Mouse (Mus musculus): Measurements from ENCODE around the gene Rassf3. TPM values are rescaled to one million over a fixed set of nuclear protein-coding genes. Genes with fewer than 3 reads are reported as not detected.

The Rassf3 gene
- total RNA-seq, 2 experiments from 2014 or later, result 7.6 to 10.4 TPM

- no peak for DNase-seq (ENCODE audit: extremely low spot score in 1 of 2, low spot score in 1 of 2)
Observed at GRCm38 (mm10) chr10:121374693-121375620, 101.2 kb downstream of the Rassf3 start.

- no peak for DNase-seq (ENCODE audit: extremely low spot score in 1 of 2, low spot score in 1 of 2)
Observed at GRCm38 (mm10) chr10:121374013-121374412, 102.1 kb downstream of the Rassf3 start.

- DNase-seq (ENCODE audit: extremely low spot score in 1 of 2, low spot score in 1 of 2), result no peak
Observed at GRCm38 (mm10) chr10:121370777-121371176, 105.4 kb downstream of the Rassf3 start.

- no peak for DNase-seq (ENCODE audit: extremely low spot score in 1 of 2, low spot score in 1 of 2)
Observed at GRCm38 (mm10) chr10:121368783-121369465, 107.2 kb downstream of the Rassf3 start.

- no peak for DNase-seq (ENCODE audit: extremely low spot score in 1 of 2, low spot score in 1 of 2)
Observed at GRCm38 (mm10) chr10:121367780-121368179, 108.4 kb downstream of the Rassf3 start.

DNA sequence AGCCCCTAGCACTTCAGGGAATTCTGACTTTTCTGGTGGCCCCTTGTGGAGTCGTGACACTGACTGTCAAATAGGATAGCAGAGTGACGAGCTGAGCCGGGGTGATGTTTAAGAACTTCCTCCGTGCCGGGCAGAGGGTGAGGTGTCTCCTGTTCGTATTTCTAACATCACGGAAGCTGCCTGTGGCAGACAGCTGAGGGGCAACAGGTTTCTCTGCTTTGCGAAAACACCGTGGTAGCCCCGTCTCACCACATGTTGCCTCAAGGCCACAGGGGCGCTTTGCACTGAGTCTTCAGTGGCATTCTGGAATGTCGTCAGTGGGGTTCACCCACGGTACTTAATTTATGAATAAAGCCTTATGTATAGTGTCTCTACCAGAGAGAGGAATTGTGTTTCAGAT lies 108.9 kb downstream of the Rassf3 start:
- DNase-seq (ENCODE audit: extremely low spot score in 1 of 2, low spot score in 1 of 2), result no peak

- DNase-seq (ENCODE audit: extremely low spot score in 1 of 2, low spot score in 1 of 2), result no peak
Observed at GRCm38 (mm10) chr10:121365781-121366272, 110.3 kb downstream of the Rassf3 start.

DNA sequence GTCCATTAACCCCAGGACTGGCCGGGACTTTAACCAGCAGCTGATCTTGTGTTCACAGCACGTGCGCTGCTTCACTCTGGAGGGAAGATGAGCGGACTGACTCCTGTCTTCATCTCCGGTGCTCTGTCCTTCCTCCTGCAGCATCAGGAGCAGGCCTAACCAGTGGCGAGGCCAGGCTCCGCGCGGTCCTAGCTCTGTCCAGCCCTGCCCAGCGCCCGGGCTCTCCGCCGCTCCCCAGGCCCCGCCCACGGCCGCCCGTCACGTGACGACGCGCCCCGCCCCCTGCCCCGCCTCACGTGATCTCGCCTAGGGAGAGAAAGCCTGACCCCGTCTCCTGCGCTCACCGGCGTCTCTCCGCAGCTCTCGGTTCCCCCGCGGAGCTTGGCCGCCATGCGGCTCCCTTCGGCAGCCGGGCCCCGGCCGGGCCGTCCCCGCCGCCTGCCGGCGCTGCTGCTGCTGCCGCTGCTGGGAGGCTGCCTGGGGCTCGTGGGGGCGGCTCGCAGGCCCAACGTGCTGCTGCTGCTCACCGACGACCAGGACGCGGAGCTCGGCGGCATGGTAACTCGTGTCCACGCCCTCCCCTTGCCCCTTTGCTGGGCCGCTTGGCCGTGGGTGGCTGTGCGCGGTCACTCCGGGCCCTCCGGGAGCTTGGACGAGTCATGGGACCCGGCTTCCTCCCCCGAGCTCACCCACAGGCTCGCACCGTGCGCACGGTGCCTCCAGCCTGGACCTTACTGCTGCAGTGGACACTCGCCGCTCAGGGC lies 111.2 kb downstream of the Rassf3 start, which contains the start of gene Gns:
Gene Gns (plus strand): TSS at position 290 of the 764 bp plus-strand sequence.
- peak; percentile 80 to 83 for DNase-seq (ENCODE audit: extremely low spot score in 1 of 2, low spot score in 1 of 2)

- DNase-seq (ENCODE audit: extremely low spot score in 1 of 2, low spot score in 1 of 2), result no peak
Observed at GRCm38 (mm10) chr10:121364306-121364705, 111.8 kb downstream of the Rassf3 start.

DNA sequence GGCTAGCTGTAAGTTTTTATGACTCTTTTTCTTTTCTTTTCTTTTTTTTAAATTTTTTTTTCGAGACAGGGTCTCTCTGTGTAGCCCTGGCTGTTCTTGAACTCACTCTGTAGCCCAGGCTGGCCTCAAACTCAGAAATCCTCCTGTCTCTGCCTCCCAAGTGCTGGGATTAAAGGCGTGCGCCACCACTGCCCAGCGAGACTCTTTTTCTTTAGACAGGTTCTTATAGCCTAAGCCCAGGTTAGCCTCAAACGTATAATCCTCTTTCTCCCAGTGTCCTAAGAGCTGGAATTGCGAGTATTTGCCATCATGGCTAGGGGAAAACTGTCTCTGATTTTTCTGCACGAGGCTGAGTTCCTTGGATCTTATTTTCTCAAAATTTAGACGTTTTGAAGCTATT lies 112.9 kb downstream of the Rassf3 start:
- no peak for DNase-seq (ENCODE audit: extremely low spot score in 1 of 2, low spot score in 1 of 2)

- DNase-seq (ENCODE audit: extremely low spot score in 1 of 2, low spot score in 1 of 2), result no peak
Observed at GRCm38 (mm10) chr10:121360358-121360757, 115.8 kb downstream of the Rassf3 start.

Other genes starting within 250 kb of the Rassf3 start
- 10 to 100 TPM; 40.7 to 41.3 TPM for gene Tbc1d30, start 125.1 kb downstream of the Rassf3 start, total RNA-seq (2021)
- 10 to 100 TPM; 74.7 to 78.3 TPM for gene Gns, start 111.3 kb downstream of the Rassf3 start, total RNA-seq (2021)
- 10 to 100 TPM; 47.6 to 50.8 TPM for gene Tbk1, start 110.4 kb upstream of the Rassf3 start, total RNA-seq (2021)
- 10 to 100 TPM; 61.2 to 69.0 TPM for gene Xpot, start 150.0 kb upstream of the Rassf3 start, total RNA-seq (2021)
- under 1 TPM; 0.27 to 0.52 TPM for gene D930020B18Rik, start 165.2 kb upstream of the Rassf3 start, total RNA-seq (2021)